Mouse (Mus musculus) sigmoid colon, adult 10 weeks (tissue): ENCODE data around the gene Zfp148. TPM values are rescaled to one million over a fixed set of nuclear protein-coding genes. Genes with fewer than 3 reads are reported as not detected.

Experiments used
- polyA plus RNA-seq: library from polyadenylated mRNA; stranded (reverse); fragments of 350-450 nt; fragmentation: Illumina TruSeq; extraction: RNeasy Lipid Tissue Mini Kit (QIAGEN cat#74804); gene quantifications from one replicate; pipeline ENCODE4 v1.2.3, GENCODE M21; 2014; ENCODE audit warnings: low read depth, low replicate concordance

The Zfp148 gene
- 73.7 TPM for polyA plus RNA-seq

GRCm38 (mm10) chr16:33379944-33380881, at the start of gene Zfp148:
Gene Zfp148, plus strand, starts transcription at chr16:33380836.

GRCm38 (mm10) chr16:33516807-33517565, 136.3 kb downstream of the Zfp148 start, which contains the start of gene Slc12a8:
Gene Slc12a8, plus strand, starts transcription at chr16:33517328.

Other genes starting within 250 kb of the Zfp148 start
- gene Osbpl11, start 195.8 kb upstream of the Zfp148 start, polyA plus RNA-seq, result 11.7 TPM
- gene Snx4, start 129.4 kb upstream of the Zfp148 start, polyA plus RNA-seq, result 93.9 TPM
- 10.4 TPM for gene Slc12a8, start 136.5 kb downstream of the Zfp148 start, polyA plus RNA-seq